Mouse (Mus musculus): ENCODE measurements around the gene Tmtc4.

Tmtc4 gene

DNA sequence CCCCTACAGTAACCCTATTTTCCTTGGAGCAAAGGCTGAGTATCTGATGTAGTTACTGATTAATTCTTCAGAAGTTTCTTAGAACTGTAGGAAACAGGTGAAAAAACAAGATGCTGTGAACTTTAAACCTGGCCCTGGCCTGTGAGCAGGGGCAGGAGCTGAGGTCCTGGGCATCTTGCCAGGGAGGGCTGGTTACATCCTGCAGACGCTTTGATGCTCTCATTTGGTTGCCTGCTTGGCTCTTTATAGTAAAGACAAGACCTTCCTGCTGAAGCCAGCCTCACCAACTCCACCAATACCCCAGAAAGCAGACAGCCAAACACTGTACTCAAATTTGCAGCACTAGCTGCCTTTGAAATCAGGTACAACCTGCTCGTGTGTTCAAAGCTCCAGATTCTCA is 81.7 kb downstream of the Tmtc4 start:
- DNase-seq (ENCODE audit: low spot score): no peak

DNA sequence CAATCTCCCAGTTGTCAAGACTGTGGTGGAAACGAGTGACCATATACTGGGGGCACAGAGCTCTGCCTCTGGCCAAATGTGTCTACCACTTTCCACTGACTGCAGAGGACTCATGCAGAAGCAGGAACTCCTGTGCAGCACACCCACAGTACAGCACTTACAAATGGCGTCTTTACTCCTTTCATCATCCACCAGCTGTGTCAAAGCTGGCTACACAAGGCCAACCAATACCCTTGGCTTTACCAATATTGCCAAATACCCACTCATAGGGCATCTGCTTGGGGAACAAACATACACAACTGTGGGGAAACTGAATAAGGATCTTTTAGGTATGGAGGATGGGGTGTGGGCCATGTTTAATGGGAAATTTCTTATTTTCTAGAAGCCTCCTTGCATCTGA is 82.1 kb downstream of the Tmtc4 start:
- no peak for DNase-seq (ENCODE audit: low spot score)

DNA sequence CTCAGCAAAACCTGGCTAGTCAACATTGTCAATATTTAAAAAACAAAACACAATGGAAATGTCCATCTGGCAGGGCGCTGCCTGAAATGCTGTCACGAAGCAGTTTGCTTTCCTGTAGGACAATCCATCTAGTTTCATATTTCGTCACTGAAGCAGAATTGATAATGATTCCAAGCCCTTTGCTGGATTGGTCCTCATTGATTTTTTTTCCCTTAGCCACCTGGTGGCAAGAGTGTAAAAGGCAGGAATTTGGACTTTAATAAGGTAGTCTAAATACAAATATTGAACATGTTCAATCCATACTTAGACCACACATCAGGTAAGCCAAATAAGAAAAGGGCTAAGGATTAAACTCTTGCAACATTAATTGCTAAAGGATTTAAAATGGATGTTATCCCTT is 82.7 kb downstream of the Tmtc4 start:
- no peak for DNase-seq (ENCODE audit: low spot score)

DNA sequence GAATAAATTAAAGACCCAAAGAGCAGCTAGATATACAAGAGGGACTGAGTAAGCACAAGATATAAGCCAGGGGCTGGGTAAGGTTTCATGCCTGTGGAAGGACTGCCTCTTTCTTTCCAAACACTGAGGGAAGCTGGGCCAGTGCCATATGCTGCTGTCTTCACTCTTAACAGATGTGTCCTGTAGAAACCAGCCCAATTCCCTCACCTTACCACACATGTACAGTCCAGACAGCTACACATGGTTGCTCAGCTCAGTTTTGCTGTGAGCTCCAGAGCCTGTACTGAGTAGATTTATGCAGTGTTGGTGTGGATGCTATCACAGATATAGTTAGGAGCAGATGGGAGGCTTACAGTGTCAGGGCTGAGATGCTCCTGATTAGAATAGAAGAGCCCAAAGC is 83.2 kb downstream of the Tmtc4 start:
- DNase-seq (ENCODE audit: low spot score): no peak

DNA sequence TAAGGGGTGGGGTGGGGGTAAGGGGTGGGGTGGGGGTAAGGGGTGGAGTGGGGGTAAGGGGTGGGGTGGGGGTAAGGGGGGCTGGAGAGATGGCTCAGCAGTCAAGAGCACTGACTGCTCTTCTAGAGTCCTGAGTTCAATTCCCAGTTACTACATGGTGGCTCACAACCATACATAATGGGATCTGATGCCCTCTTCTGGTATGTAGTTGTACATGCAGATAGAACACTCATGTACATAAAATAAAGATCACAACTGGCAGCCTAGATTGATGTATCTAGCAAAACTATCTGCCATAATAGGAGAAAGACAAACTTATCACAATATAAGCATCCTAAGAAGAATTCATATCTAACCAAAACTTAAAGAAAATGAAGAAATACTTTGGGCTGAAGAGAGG is 85.3 kb downstream of the Tmtc4 start:
- DNase-seq (ENCODE audit: low spot score): no peak

DNA sequence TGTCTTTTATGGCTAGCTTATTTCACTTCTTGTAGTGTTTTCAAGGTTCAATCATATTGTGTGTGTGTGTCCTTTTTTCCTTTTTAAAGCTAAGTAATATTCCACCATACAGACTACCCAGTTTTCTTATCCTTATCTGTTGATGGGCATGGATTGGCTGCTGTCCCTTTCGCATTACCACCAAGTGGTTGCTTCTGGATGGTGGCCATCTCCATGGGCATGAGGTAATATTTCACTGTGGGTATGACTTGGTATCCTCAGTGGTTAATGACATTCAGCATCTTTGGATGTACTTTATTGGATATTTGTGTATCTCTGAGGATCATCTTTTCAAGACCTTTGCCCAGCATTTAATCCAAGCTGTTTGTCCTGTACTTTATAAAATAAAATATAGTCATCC is 87.7 kb downstream of the Tmtc4 start:
- no peak for DNase-seq (ENCODE audit: low spot score)

DNA sequence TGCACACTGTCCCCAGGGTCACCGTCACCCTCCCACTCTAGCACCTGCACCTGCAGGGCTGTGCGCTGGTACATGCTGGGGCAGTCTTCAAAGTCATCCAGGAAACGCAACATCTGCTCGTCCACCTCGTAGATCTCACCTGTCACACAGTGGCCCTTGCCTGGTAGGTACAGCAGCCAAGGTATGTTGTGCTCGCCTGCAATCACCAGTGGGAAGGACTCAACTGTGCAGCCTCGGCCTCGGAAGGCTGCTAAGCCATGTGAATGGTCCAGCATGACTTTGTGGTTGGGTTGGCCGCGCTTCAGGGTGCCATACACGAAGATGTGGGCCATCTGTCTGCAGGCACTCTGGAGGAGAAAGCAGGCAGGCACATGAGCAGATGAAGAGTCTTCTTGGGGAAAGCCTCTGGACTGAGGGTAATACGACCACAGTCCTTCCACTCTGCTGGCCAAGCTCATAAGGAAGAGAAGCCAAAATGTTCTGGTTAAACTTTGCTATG is 92.3 kb downstream of the Tmtc4 start:
- DNase-seq (ENCODE audit: low spot score): no peak

DNA sequence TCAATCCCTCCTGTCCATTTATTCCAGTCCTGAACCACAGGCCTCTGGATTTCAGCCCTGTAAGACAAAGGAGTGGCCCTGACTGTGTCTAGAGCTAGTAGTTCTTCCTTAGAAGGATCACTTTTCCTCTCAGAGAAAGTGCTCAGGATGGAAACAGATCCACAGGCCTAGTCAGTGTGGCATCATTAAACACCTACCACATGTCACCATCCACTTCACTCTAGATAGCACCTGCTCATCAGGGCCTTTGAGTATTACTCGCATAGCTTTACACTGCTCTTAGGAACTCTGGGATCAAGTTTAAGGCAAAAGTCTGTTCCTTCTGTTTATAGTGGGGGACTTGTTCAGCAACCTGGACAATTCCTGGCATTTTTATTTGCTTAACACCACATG is 95.4 kb downstream of the Tmtc4 start:
- DNase-seq (ENCODE audit: low spot score): no peak

DNA sequence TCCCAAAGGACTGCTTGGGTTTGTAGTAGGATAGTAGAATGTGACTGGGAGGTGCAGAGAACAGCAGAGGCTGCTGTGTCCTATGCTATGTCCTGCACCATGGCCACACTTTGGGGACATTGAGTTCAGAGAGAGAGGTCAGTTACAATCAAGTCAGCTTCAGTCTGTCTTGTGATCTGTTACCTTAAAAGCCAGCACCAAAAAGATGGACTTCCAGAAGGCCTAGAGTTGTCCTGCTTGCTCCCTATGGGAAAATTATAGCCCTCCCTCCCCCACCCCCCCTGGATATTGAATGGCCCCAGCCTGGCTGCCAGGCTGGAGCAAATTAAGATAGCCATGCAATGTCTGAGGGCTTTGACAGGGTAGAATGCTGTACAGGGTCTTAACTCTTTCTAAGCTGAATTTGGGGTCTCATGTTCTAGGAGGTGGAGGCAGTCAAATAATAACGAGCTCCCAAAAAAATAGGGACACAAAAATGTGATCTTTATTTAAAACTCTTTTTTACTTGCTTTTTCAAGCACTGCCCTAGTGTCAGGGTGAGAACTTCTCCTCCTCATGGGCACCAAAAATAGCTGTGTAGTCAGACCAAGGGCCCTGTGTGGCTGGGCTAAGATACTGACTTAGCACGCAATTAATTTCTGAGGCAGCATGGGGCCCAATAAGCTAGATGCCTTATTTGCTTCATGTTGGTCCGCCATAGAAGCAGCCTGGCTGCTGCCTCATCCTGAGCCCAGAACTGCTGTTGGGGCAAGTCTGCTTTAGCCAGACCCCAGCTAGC is 95.9 kb downstream of the Tmtc4 start:
- DNase-seq (ENCODE audit: low spot score): no peak

DNA sequence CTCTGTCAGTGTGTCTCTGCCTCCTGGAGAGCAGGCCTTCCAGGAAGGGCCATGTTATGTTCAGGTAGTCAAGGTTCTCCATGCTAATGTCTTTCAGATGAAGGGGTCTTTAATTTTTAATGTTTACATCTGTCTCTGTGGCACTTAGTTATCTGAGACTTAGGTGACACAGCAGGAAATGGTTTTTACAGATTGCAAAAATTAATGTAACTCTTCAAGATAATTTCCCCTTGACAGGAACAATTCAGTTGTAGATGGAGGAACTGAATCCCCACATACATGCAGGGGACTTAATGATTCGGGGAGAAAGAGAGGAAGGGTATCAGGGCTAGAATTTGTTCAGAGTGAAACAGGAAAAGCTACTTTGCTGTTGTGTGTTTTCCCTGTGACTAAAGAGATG is 96.6 kb downstream of the Tmtc4 start:
- no peak for DNase-seq (ENCODE audit: low spot score)

DNA sequence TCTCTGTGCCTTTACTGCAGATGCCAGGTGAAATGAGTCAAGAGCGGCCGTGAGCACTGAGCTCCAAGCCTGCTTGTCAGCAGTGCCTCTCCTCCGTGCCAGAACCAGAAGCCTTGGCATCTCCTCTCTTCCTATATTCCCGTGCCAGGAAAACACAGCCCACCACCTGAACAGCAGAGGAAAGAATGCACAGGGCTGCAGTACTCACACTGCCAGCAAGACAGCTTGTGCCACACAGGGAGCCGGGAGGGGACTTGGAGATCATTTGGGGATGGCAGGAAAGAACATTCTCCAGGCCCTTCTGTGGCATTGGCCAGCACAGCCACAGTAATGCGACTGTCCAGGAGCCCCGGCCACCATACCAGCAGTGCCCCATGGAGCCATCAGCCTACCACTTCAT is 97.9 kb downstream of the Tmtc4 start:
- no peak for DNase-seq (ENCODE audit: low spot score)

DNA sequence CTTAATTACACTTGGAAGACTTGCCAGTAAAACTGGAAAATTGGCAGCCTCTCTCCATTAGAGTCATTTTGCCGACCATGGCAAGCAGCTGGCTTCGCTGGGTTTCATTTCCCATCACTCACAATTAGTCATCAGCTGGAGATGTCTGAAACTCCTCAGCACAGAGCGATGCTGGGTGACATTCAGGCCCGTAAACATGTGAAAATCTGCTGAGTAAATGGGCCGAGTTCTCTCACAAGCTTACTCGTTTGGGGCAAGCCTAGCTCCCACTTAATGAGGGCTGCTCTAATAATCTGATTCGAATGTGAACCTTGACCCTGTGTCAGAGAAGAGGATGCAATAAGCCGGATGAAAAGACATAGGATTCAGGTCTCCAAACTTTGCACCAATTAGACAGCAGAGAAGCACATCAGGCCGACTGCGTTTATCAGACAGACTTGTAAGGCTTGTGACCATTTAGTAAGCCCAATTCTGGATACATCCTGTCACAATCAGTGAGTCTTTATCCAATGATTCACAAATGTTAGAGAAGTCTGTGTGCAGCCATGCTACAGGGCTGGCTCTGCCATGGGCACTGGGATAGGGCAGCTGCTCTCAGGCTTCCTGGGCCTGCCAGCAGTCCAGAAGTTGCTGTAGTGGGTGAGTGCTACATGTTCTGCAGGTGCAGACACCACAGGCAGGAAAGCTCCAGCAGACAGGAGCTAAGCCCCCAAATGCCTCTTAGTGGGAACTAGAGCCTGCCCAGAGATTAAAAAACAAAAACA is 99.8 kb downstream of the Tmtc4 start:
- DNase-seq (ENCODE audit: low spot score): no peak

DNA sequence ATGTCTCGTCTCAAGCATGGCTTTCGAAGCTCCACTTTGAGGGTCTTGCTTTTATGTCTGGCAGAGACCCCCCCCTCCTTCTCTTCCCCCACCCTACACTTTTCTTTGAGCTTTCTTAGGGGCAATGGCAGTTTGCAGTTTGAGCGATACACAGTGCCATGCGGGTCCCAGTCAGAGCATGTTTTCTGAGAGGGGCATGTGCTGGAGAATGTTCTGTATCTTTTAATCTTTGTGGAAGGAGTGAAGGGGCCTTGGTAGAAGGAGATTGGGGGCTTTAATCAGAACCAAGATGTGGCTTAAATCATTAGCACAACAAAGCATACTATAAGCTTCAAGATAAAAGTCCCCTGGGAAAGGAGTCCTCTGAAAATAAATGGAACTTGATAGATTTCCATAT is 100.4 kb downstream of the Tmtc4 start:
- no peak for DNase-seq (ENCODE audit: low spot score)

DNA sequence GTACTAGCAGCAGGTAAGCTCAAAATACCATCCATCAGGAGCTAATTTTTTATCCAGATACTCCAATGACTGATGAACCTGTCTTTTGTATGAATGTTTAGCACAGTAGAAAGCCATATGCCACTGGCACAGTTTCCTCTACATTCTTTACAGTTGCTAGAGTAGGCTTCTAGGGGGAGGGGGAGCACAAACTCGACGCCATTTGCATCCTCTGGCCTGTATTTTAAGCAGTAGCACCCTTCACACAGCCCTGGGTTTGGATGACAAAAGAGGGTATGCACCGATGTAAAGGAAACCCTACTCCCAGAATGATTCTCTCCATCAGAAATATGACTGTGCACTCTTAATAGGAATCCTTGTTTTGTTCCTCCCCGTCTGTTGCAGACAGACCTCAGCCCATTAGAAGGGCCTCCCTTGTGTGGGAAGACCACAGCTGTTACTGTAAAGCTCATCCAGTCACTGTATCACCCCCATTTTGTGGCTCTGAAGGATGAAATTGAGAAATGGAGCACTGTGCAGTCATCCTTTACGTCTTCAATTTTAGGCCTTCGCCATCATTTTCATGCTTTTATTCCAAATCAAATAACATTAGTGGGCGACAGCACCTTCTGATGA is 100.9 kb downstream of the Tmtc4 start:
- no peak for DNase-seq (ENCODE audit: low spot score)

DNA sequence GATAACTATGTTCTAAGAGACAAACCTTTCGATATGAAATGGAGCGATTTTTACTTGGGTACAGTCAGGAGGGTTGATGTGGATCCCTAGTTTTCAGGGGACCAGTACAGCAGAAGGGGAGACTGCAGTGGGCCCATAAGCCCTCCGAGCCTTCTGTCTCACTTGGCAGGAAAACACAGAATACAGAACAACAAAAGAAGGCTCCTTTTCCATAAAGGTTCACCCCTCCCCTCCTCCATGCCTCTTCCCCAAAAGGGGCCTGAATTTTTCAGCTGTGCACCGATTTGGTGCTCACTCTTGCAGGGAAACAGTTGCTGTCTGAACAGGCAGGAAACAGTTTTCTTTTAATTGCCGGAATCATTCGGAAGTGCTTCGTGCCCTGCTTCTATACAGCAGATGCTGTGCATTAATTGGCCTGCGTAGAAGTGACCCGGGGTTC is 101.6 kb downstream of the Tmtc4 start:
- DNase-seq (ENCODE audit: low spot score): no peak

DNA sequence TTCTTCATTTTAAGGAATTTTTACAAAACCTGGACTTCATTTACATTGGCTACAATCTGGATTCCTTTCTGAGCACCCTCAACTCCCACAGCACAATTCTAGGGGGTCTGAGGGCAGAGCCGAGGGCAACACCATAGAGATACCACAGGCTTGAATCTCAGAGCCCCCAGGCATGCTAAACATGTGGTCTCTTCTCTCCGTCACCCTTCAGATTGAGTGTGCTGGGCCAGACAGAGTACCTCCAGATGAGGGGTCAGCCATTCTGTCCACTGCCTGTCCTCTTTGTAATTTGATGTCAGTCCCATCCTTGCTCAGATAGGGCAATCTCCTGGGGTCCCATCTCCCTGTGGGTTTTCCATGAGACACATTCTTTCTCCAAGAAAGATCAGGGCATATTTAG is 102.1 kb downstream of the Tmtc4 start:
- DNase-seq (ENCODE audit: low spot score): no peak

DNA sequence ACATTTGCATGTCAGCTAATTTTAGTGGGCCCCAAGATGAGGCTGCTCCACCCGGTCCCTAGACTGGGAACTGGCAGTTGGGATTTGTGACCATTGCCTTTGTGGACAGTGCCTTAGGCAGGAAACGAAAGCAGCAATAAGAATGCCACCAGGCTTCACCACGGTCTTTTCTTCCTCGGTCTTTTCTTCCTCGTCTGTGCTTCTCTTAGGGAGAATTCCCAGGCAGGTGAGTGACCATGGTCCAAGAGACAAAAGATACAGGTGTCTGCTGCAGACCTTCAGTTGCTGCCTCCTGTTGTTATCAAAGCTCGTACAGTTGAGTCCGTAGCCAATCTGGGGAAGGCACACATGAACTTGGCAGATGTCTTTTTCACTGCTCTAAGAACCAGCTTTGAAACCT is 103.5 kb downstream of the Tmtc4 start:
- no peak for DNase-seq (ENCODE audit: low spot score)

DNA sequence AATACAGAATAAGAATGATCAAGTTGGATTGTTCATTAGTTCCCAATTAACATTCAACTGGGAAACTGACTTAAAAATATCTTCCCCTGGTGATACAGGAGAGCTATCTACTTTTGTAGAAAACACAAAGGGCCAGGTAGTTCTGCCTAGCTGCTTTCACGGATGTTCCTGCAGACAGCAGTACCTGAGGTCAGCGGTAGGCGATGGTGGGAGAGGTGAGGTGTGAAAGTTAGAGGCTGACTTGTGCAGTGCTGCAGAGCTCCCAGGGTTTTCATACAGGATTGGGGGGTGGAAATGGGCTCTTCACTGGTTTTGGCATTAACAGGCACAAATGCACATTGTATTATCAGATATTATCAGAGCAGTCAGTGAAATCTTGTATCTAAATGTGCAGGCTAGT is 106.0 kb downstream of the Tmtc4 start:
- DNase-seq (ENCODE audit: low spot score): no peak

DNA sequence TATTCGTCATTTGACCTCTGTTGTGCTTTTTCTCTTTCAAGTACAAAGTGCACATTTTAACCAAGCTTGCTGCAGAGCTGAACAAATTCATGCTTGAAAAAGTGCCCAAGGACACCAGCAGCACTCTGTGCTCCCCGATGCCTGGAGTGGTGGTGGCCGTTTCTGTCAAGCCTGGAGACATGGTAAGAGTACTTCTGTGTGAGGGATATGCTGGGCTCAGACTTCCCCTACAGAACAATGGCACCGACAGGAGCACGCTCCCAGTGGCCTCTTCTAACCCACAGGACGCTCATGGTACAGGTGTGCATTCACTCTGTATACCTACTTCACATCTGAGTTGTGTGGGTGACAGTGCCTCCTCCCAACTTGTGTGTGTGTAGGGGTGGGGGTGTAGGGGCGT is 107.1 kb downstream of the Tmtc4 start:
- no peak for DNase-seq (ENCODE audit: low spot score)

DNA sequence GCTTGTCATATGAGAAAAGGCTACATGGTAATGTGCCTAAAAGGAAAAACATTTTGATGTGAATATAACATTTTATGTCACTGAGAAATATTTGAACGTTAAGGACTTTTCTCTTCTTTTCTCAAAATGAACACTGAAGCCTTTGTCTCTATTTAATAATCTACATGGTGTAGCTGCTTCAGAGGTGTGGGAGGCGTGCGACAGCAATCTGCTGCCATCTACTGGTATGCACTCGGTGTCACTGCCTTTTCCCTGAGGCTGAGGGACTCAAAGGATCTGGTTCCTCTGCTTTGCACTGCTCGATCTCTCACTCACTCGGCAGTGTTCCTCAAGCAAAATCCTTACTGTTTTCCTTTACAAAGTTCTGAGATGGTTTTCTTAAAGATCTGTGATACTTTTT is 107.7 kb downstream of the Tmtc4 start:
- peak; percentile 51 for DNase-seq (ENCODE audit: low spot score)

DNA sequence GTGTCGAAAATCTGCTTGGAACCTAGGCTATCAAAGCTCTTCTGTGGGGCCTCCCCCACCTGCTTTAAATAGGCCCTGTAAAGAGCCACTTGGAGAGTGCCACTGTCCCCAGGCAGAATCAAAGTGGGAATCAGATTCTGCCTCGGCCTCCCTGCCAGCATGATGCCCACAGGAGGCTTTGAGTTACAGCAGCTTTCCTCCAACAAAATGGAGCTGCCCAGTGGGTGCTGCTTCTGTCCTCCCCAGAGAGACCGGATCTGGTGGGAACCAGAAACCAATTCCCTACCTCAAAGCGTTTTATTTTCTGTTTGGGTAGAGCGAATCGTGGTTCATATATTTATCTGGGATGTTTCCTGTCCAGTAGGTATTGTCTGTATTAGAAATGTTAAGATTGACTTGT is 108.2 kb downstream of the Tmtc4 start:
- DNase-seq (ENCODE audit: low spot score): no peak

DNA sequence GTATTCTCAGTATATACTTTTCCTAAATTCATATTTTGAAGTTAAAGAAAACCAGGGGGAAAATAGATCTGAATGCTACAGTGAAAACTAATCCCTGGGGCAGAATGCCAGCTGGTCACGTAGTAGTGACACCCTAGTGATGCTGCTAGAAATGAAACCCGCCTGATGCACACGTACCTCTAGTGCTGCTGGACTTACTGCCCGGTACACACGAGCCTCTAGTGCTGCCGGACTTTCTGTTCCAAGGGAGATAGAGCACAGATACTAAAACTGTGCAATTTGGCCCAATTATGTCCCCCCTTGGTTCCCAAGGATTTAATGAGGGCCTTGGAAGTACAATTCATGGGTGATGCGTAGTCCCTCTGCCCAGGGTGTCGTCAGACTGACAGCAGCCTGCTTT is 108.8 kb downstream of the Tmtc4 start:
- no peak for DNase-seq (ENCODE audit: low spot score)

DNA sequence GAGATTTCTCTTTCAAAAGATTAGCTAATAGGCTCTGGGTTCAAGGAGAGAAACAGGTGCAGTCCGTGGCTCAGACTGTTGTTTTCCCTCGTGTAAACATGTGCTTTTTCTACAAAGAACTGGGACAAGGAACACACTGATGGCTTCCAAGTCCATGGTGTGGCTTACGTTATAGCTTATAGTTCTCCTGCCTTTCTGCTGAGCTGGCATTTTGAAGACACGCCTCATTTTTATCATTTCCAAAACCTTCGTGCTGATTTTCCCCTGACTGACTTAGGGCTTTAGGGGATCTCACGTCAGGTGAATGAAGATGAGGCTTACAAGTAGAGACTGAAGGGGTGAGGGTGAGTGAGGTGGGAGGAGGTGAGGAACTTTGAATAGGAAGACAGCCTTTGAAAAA is 111.2 kb downstream of the Tmtc4 start:
- DNase-seq (ENCODE audit: low spot score): no peak
